Mouse (Mus musculus): ENCODE results near the gene Plin2.
"Not testable (repeated sequence)": the region's sequence is repeated elsewhere in the genome, so short reads cannot be mapped to it uniquely, and the experiment has no call there.

Plin2 gene

GRCm38 (mm10) chr4:86686009-86686366, 16.1 kb upstream of the Plin2 start:
- in situ Hi-C loops (cut with MboI; ENCODE audit: low pct_unique_long_range_greater_than_20kb in 1 of 2, low sequenced_read_pairs in 2 of 2, unreplicated experiment in 1 of 2) = no loop called here

GRCm38 (mm10) chr4:86685231-86686008, 15.6 kb upstream of the Plin2 start:
- in situ Hi-C loops (cut with MboI; ENCODE audit: low pct_unique_long_range_greater_than_20kb in 1 of 2, low sequenced_read_pairs in 2 of 2, unreplicated experiment in 1 of 2) = no loop called here

- in situ Hi-C loops (cut with MboI; ENCODE audit: low pct_unique_long_range_greater_than_20kb in 1 of 2, low sequenced_read_pairs in 2 of 2, unreplicated experiment in 1 of 2) = no loop called here
These were observed 14.9 kb upstream of the Plin2 start for GRCm38 (mm10) chr4:86684806-86685205.

- in situ Hi-C loops (cut with MboI; ENCODE audit: low pct_unique_long_range_greater_than_20kb in 1 of 2, low sequenced_read_pairs in 2 of 2, unreplicated experiment in 1 of 2) = no loop called here
These were observed 13.9 kb upstream of the Plin2 start for GRCm38 (mm10) chr4:86683746-86684145.

- in situ Hi-C loops (cut with MboI; ENCODE audit: low pct_unique_long_range_greater_than_20kb in 1 of 2, low sequenced_read_pairs in 2 of 2, unreplicated experiment in 1 of 2) = no loop called here
These were observed 13.4 kb upstream of the Plin2 start for GRCm38 (mm10) chr4:86683280-86683679.

GRCm38 (mm10) chr4:86681846-86682245, 12.0 kb upstream of the Plin2 start:
- in situ Hi-C loops (cut with MboI; ENCODE audit: low pct_unique_long_range_greater_than_20kb in 1 of 2, low sequenced_read_pairs in 2 of 2, unreplicated experiment in 1 of 2) = no loop called here

GRCm38 (mm10) chr4:86681421-86681820, 11.6 kb upstream of the Plin2 start:
- in situ Hi-C loops (cut with MboI; ENCODE audit: low pct_unique_long_range_greater_than_20kb in 1 of 2, low sequenced_read_pairs in 2 of 2, unreplicated experiment in 1 of 2) = no loop called here

- in situ Hi-C loops (cut with MboI; ENCODE audit: low pct_unique_long_range_greater_than_20kb in 1 of 2, low sequenced_read_pairs in 2 of 2, unreplicated experiment in 1 of 2) = no loop called here
These were observed 9.8 kb upstream of the Plin2 start for GRCm38 (mm10) chr4:86679686-86680085.

- in situ Hi-C loops (cut with MboI; ENCODE audit: low pct_unique_long_range_greater_than_20kb in 1 of 2, low sequenced_read_pairs in 2 of 2, unreplicated experiment in 1 of 2) = no loop called here
These were observed 6.9 kb upstream of the Plin2 start for GRCm38 (mm10) chr4:86676756-86677155.

GRCm38 (mm10) chr4:86674739-86675138, 4.9 kb upstream of the Plin2 start:
- in situ Hi-C loops (cut with MboI; ENCODE audit: low pct_unique_long_range_greater_than_20kb in 1 of 2, low sequenced_read_pairs in 2 of 2, unreplicated experiment in 1 of 2) = not testable (repeated sequence)

GRCm38 (mm10) chr4:86674150-86674549, 4.3 kb upstream of the Plin2 start:
- in situ Hi-C loops (cut with MboI; ENCODE audit: low pct_unique_long_range_greater_than_20kb in 1 of 2, low sequenced_read_pairs in 2 of 2, unreplicated experiment in 1 of 2) = not testable (repeated sequence)

- in situ Hi-C loops (cut with MboI; ENCODE audit: low pct_unique_long_range_greater_than_20kb in 1 of 2, low sequenced_read_pairs in 2 of 2, unreplicated experiment in 1 of 2) = no loop called here
These were observed 2.6 kb upstream of the Plin2 start for GRCm38 (mm10) chr4:86672450-86672849.

- in situ Hi-C loops (cut with MboI; ENCODE audit: low pct_unique_long_range_greater_than_20kb in 1 of 2, low sequenced_read_pairs in 2 of 2, unreplicated experiment in 1 of 2) = no loop called here
These were observed 1.9 kb upstream of the Plin2 start for GRCm38 (mm10) chr4:86671803-86672202.

GRCm38 (mm10) chr4:86670582-86671306, 884 bp upstream of the Plin2 start:
- in situ Hi-C loops (cut with MboI; ENCODE audit: low pct_unique_long_range_greater_than_20kb in 1 of 2, low sequenced_read_pairs in 2 of 2, unreplicated experiment in 1 of 2) = no loop called here

- in situ Hi-C loops (cut with MboI; ENCODE audit: low pct_unique_long_range_greater_than_20kb in 1 of 2, low sequenced_read_pairs in 2 of 2, unreplicated experiment in 1 of 2) = not testable (repeated sequence)
These were observed 563 bp downstream of the Plin2 start for GRCm38 (mm10) chr4:86669241-86669753.

- in situ Hi-C loops (cut with MboI; ENCODE audit: low pct_unique_long_range_greater_than_20kb in 1 of 2, low sequenced_read_pairs in 2 of 2, unreplicated experiment in 1 of 2) = no loop called here
These were observed 1.4 kb downstream of the Plin2 start for GRCm38 (mm10) chr4:86668290-86669000.

- in situ Hi-C loops (cut with MboI; ENCODE audit: low pct_unique_long_range_greater_than_20kb in 1 of 2, low sequenced_read_pairs in 2 of 2, unreplicated experiment in 1 of 2) = no loop called here
These were observed 4.3 kb downstream of the Plin2 start for GRCm38 (mm10) chr4:86665596-86665995.

- in situ Hi-C loops (cut with MboI; ENCODE audit: low pct_unique_long_range_greater_than_20kb in 1 of 2, low sequenced_read_pairs in 2 of 2, unreplicated experiment in 1 of 2) = no loop called here
These were observed 5.9 kb downstream of the Plin2 start for GRCm38 (mm10) chr4:86663919-86664318.

GRCm38 (mm10) chr4:86657176-86657575, 12.7 kb downstream of the Plin2 start:
- in situ Hi-C loops (cut with MboI; ENCODE audit: low pct_unique_long_range_greater_than_20kb in 1 of 2, low sequenced_read_pairs in 2 of 2, unreplicated experiment in 1 of 2) = loop anchor here in 1 of 2 experiments (5.0 kb wide), 1 partner anchor 35 kb away; no protein-coding TSS in a partner anchor
